Mouse (Mus musculus): ENCODE measurements around the gene Dnajb7. TPM values are rescaled to one million over a fixed set of nuclear protein-coding genes. Genes with fewer than 3 reads are reported as not detected.

Gene Dnajb7
- total and polyA plus RNA-seq, 2 experiments from 2014 or later = 0.46 TPM; not detected in 1

DNA sequence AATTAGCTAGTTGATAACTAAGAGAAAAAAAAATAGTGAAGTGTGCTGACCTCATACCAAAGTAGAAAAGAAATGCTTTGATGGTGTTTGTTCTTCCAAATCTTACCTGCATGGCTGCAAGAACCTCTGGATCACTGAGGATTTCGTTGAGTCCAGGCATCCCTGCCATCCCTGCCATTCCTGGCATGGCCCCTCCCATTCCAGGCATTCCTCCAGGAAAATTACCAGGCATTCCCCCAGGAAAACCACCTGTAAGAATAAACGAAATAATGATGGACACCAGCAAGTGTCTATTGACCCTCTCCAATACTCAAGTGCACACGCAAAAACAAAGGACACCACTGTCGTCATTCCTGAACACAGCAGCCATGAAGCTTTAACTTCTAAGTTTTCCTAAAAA is 41.9 kb downstream of the Dnajb7 start:
- 65% methylated on average over 4 of the region's 4 CpGs for WGBS
- Histone ChIP-seq H3K27ac (ENCODE audit: low read depth) (no peak overlapping the region), H3K4me2 (ENCODE audit: low read depth, low read length) (no peak overlapping the region), H3K9ac (replicated peaks; ENCODE audit: low read depth, low read length) (no peak overlapping the region), H3K9me3 (replicated peaks; ENCODE audit: control insufficient read depth, low read length) (no peaks in the 10 kb centered on the region), H3K4me3 (ENCODE audit: low read depth, low read length) (no peak overlapping the region), H3K36me3 (replicated peaks; ENCODE audit: control insufficient read depth, insufficient read depth, low read length) (peaks cover 75% of the 10 kb centered on the region), H3K27me3 (ENCODE audit: control insufficient read depth, insufficient read depth, low read length) (no peaks in the 10 kb centered on the region), H3K4me1 (ENCODE audit: control insufficient read depth, insufficient read depth) (peaks cover 5% of the 10 kb centered on the region; the same call in 1 of the 2 replicates)
- DNase-seq (ENCODE audit: low spot score) = no peak
- TF ChIP-seq EP300 (IDR thresholded peaks at IDR 0.05; ENCODE audit: low read depth) (no peak), CTCF (IDR thresholded peaks at IDR 0.05; ENCODE audit: low read depth) (no peak)
- ATAC-seq (ENCODE audit: insufficient read depth, low read depth) = no peak

DNA sequence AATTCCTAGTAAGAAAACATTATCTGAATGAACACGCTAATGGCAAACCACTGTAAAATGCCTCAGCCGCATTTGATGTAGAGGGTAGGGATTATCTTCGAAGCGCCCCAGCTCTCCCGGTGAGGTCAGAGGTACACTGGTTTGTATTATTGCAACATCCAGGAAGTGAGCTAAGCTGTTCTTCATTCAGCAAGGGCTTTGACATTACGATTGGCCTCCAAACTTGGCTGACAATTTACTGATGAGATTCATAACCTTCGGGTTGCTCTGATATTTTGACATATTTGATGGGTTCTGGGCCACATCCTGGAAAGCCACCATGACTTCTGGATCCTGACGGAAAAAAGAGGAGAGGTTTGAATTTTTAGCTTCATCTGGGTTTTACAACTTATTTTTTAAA is 42.9 kb downstream of the Dnajb7 start:
- no peak for TF ChIP-seq EP300 (IDR thresholded peaks at IDR 0.05; ENCODE audit: low read depth)
- TF ChIP-seq CTCF (IDR thresholded peaks at IDR 0.05; ENCODE audit: low read depth) = no peak
- Histone ChIP-seq H3K4me2 (ENCODE audit: low read depth, low read length) (no peak overlapping the region), H3K4me3 (ENCODE audit: low read depth, low read length) (no peak overlapping the region), H3K36me3 (replicated peaks; ENCODE audit: control insufficient read depth, insufficient read depth, low read length) (peaks cover 65% of the 10 kb centered on the region), H3K9me3 (replicated peaks; ENCODE audit: control insufficient read depth, low read length) (no peaks in the 10 kb centered on the region), H3K27me3 (ENCODE audit: control insufficient read depth, insufficient read depth, low read length) (no peaks in the 10 kb centered on the region), H3K9ac (replicated peaks; ENCODE audit: low read depth, low read length) (no peak overlapping the region), H3K27ac (ENCODE audit: low read depth) (no peak overlapping the region), H3K4me1 (ENCODE audit: control insufficient read depth, insufficient read depth) (peaks cover 8% of the 10 kb centered on the region; the same call in 1 of the 2 replicates)
- ATAC-seq (ENCODE audit: insufficient read depth, low read depth) = no peak
- WGBS = 76% methylated on average over 8 of the region's 8 CpGs
- no peak for DNase-seq (ENCODE audit: low spot score)

- 92% methylated on average over 1 of the region's 1 CpGs for WGBS
These were observed 43.8 kb downstream of the Dnajb7 start for GRCm38 (mm10) chr15:81364271-81364670.

DNA sequence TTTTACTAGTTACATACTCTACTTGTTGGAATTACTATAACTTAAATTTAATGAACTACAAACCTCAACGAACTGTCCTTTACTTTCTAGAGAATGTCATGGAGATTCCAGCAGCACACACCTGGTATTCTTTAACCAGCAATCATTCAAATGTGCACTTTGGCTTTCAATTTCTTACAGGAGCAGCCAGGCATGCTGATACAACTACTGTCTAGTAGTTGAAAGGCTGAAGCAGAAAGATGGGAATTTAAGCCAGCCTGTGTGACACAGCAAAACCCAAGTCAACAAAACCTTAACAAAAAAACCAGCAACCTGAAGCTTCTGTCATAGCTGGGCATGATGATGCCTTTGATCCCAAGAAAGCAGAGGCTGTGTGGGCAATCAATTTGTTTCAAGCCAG is 45.6 kb downstream of the Dnajb7 start:
- Histone ChIP-seq H3K4me3 (ENCODE audit: low read depth, low read length) (no peak overlapping the region), H3K4me1 (ENCODE audit: control insufficient read depth, insufficient read depth) (peaks cover 17% of the 10 kb centered on the region; the same call in 1 of the 2 replicates), H3K9me3 (replicated peaks; ENCODE audit: control insufficient read depth, low read length) (no peaks in the 10 kb centered on the region), H3K27ac (ENCODE audit: low read depth) (no peak overlapping the region), H3K36me3 (replicated peaks; ENCODE audit: control insufficient read depth, insufficient read depth, low read length) (peaks cover 39% of the 10 kb centered on the region), H3K4me2 (ENCODE audit: low read depth, low read length) (no peak overlapping the region), H3K9ac (replicated peaks; ENCODE audit: low read depth, low read length) (no peak overlapping the region), H3K27me3 (ENCODE audit: control insufficient read depth, insufficient read depth, low read length) (no peaks in the 10 kb centered on the region)
- WGBS = 83% methylated on average over 1 of the region's 1 CpGs
- ATAC-seq (ENCODE audit: insufficient read depth, low read depth) = no peak
- DNase-seq (ENCODE audit: low spot score) = no peak
- TF ChIP-seq EP300 (IDR thresholded peaks at IDR 0.05; ENCODE audit: low read depth) (no peak), CTCF (IDR thresholded peaks at IDR 0.05; ENCODE audit: low read depth) (no peak)

More at GRCm38 (mm10) chr15:81364271-81364670, 43.8 kb downstream of the Dnajb7 start:
- Histone ChIP-seq H3K9ac (replicated peaks; ENCODE audit: low read depth, low read length) (no peak overlapping the region), H3K27ac (ENCODE audit: low read depth) (no peak overlapping the region), H3K4me1 (ENCODE audit: control insufficient read depth, insufficient read depth) (peaks cover 14% of the 10 kb centered on the region; the same call in 1 of the 2 replicates), H3K27me3 (ENCODE audit: control insufficient read depth, insufficient read depth, low read length) (no peaks in the 10 kb centered on the region), H3K4me2 (ENCODE audit: low read depth, low read length) (no peak overlapping the region), H3K4me3 (ENCODE audit: low read depth, low read length) (no peak overlapping the region), H3K9me3 (replicated peaks; ENCODE audit: control insufficient read depth, low read length) (no peaks in the 10 kb centered on the region), H3K36me3 (replicated peaks; ENCODE audit: control insufficient read depth, insufficient read depth, low read length) (peaks cover 55% of the 10 kb centered on the region)
- DNase-seq (ENCODE audit: low spot score) (no peak), ATAC-seq (ENCODE audit: insufficient read depth, low read depth) (no peak)
- TF ChIP-seq CTCF (IDR thresholded peaks at IDR 0.05; ENCODE audit: low read depth) (no peak), EP300 (IDR thresholded peaks at IDR 0.05; ENCODE audit: low read depth) (no peak)

- H3K4me2 ChIP-seq (ENCODE audit: low read depth, low read length) = peak overlapping the region; percentile 82
- TF ChIP-seq CTCF (IDR thresholded peaks at IDR 0.05; ENCODE audit: low read depth) (no peak), EP300 (IDR thresholded peaks at IDR 0.05; ENCODE audit: low read depth) (0 out of 2 replicates have a peak, but pooled peaks have one; percentile 3)
- H3K9me3 ChIP-seq (replicated peaks; ENCODE audit: control insufficient read depth, low read length) = no peaks in the 10 kb centered on the region
- ATAC-seq (ENCODE audit: insufficient read depth, low read depth) (no peak), DNase-seq (ENCODE audit: low spot score) (no peak)
- H3K4me3 ChIP-seq (ENCODE audit: low read depth, low read length) = peak overlapping the region; percentile 79; the same call in 1 of the 2 replicates
- 26% methylated on average over 10 of the region's 10 CpGs for WGBS
- H3K9ac ChIP-seq (replicated peaks; ENCODE audit: low read depth, low read length) = no peak overlapping the region; the same call in 1 of the 2 replicates
- H3K4me1 ChIP-seq (ENCODE audit: control insufficient read depth, insufficient read depth) = peaks cover 17% of the 10 kb centered on the region; the same call in 1 of the 2 replicates
- peak overlapping the region; percentile 88 for H3K27ac ChIP-seq (ENCODE audit: low read depth)
- no peaks in the 10 kb centered on the region for H3K27me3 ChIP-seq (ENCODE audit: control insufficient read depth, insufficient read depth, low read length)
- H3K36me3 ChIP-seq (replicated peaks; ENCODE audit: control insufficient read depth, insufficient read depth, low read length) = peaks cover 29% of the 10 kb centered on the region
These were observed 46.6 kb downstream of the Dnajb7 start for GRCm38 (mm10) chr15:81361417-81362015.

Data from heart, postnatal 0 days (tissue).